Comparison of ENCODE assay signal across 18 mouse cellular contexts in genomic region chr1:55488261-55488660, GRCm38 (mm10).
"Had no signal": no experiment of that assay in that cellular context is flagged by ENCODE, and none has a peak within 500 bp of the region (broad histone marks: within the 10 kb centered on the region; RNA-seq: fewer than 3 reads in every experiment).

No protein-coding gene starts in this region.

- H3K36me3 ChIP-seq: limb, embryonic 12.5 days; liver, embryonic 13.5 days; lung, embryonic 15.5 days; midbrain, embryonic 15.5 days; neural tube, embryonic 13.5 days; stomach, embryonic 15.5 days had no signal

- H3K9me3 ChIP-seq: limb, embryonic 12.5 days; liver, embryonic 13.5 days; lung, embryonic 15.5 days; midbrain, embryonic 15.5 days; neural tube, embryonic 13.5 days; stomach, embryonic 15.5 days had no signal

- H3K4me2 ChIP-seq: limb, embryonic 12.5 days; liver, embryonic 13.5 days; lung, embryonic 15.5 days; midbrain, embryonic 15.5 days; neural tube, embryonic 13.5 days; stomach, embryonic 15.5 days had no signal

- H3K4me3 ChIP-seq: layer of hippocampus, adult 2 months; limb, embryonic 12.5 days; liver, embryonic 13.5 days; lung, embryonic 15.5 days; midbrain, embryonic 15.5 days; neural tube, embryonic 13.5 days; stomach, embryonic 15.5 days had no signal

- H3K27ac ChIP-seq: limb, embryonic 12.5 days; liver, embryonic 13.5 days; lung, embryonic 15.5 days; macrophage; midbrain, embryonic 15.5 days; neural tube, embryonic 13.5 days; stomach, embryonic 15.5 days had no signal

- DNase-seq: kidney, adult 9 months; kidney, postnatal 10 days; kidney, postnatal 4 days; liver; liver, embryonic 13.5 days; liver, postnatal 0 days; lung, postnatal 14 days; right cerebral cortex, postnatal 25 days; spleen, adult 18-20 months; thymus, adult 2 months; thymus, postnatal 25 days had no signal

- ATAC-seq: liver, postnatal 0 days; midbrain, embryonic 15.5 days had no signal

- H3K9ac ChIP-seq: limb, embryonic 12.5 days; liver, embryonic 13.5 days; liver, postnatal 0 days; lung, embryonic 15.5 days; midbrain, embryonic 15.5 days; neural tube, embryonic 13.5 days; stomach, embryonic 15.5 days had no signal

- H3K4me1 ChIP-seq: limb, embryonic 12.5 days; liver, embryonic 13.5 days; lung, embryonic 15.5 days; stomach, embryonic 15.5 days had no signal

- H3K27me3 ChIP-seq: limb, embryonic 12.5 days; liver, embryonic 13.5 days; lung, embryonic 15.5 days; midbrain, embryonic 15.5 days; neural tube, embryonic 13.5 days; stomach, embryonic 15.5 days had no signal
